Mouse (Mus musculus): ENCODE measurements around the gene Tmem80. TPM values are rescaled to one million over a fixed set of nuclear protein-coding genes. Genes with fewer than 3 reads are reported as not detected.
A peak's percentile ranks its signal among the peaks of the same experiment; 100 is the strongest.

The Tmem80 gene
- 33.2 and 33.5 TPM in 2 replicates for polyA plus RNA-seq (2014; fragmentation: Nextera tagmentation; extraction: Ambion mirVana)

DNA sequence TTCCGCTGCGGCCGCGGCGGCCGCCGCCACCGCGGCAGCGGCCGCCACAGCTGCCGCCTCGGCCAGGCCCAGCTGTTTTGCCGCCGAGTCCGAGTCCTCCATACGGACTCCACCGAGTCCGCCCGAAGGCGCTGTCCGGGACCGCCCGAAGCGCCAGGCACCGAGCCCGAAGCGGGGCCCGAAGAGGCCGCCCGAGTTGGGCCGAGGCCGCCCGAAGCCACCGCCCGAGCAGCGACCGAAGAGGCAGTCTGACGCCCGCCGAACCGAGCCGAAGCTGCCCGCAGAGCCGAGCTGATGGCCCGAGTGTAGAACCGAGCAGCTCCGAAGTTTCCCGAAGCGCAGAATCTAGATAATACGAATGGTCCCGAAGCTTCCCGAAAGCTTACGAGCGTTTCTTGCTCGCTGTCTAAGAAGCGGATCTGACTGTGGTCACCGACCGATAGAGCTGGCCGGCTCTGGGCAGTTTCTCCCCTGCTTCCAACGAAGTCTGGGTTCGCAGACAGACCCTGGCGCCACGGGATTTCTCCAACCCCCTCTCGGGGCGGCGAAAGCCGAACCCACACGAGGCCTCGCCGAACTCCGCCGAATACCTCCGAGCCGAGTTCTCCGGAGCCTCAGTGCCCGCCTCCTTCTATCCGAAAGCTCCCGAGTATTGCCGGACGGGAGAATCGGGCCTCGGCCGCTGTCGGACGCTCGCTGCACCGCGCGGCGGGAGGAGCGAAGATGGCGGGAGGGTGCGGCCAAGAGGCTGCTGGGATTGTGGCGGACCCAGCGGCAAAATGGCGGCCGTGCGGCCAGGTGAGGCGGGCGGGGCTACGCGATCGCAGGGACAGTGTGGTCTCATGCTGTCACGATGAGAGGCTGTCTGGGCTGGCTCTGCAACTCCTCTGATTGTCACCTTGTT, at the start of gene Tmem80, which contains the start of gene Deaf1:
TSS of gene Tmem80 (plus strand) at position 271 of the 904 bp plus-strand sequence.
TSS of gene Deaf1 (minus strand) at position 222 of the 904 bp plus-strand sequence.
- peak within 1 kb of the TSS; percentile 93 for H3K9ac ChIP-seq (ENCODE audit: low read length)
- under 1% methylated on average over 105 of the region's 105 CpGs for WGBS

DNA sequence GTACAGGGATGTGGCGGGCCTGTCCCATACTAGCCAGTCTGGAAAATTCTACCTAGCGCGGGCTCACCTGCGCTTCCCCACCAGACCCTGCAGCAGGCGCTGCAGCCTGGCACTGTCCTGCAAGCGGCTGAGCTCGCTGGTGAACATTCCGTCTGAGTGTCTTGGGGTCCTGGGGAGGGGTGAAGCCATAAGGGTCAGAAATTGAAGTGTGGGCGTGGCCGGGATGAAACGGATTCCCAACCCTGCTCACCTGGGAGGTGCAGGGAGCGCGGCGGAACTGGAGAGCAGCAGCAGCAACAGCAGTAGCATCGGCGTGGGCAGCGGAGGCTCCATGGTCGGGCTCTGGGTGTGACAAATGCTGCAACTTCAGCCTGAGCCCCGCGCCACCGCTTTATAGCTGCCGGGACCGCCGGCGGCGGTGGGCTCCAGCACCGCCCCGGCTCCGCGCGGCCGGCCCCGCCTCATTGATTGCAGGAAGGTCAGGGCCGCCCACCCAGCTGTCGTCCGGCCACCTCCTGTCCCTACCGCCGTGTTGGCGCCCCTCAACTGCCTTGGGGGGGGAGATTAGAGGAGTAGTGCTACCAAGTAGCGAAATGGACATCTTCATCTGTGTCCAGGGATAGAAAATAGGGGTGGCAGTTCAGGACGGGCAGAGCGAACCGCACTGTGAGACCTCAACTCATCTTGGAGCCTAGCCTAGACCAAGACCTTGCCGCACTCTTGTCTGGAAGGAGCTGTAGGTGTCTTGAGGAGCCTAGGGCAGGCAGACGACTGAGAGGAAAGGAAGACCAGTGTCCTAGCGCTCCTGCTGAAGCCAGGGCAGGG, 48.6 kb upstream of the Tmem80 start, which contains the start of gene Sct:
TSS of gene Sct (minus strand) at position 368 of the 825 bp plus-strand sequence.
- Histone ChIP-seq H3K4me2 (ENCODE audit: low read depth, low read length, severe bottlenecking) (peak within 1 kb of the TSS; percentile 83), H3K27me3 (ENCODE audit: control insufficient read depth, insufficient read depth, low read length) (peaks cover 4% of the 10 kb centered on the region), H3K9ac (ENCODE audit: low read length) (peak within 1 kb of the TSS; percentile 51), H3K9me3 (ENCODE audit: control insufficient read depth, low read length) (no peaks in the 10 kb centered on the region), H3K36me3 (ENCODE audit: control insufficient read depth, insufficient read depth, low read length) (no peaks in the 10 kb centered on the region), H3K4me3 (ENCODE audit: low read depth, low read length) (peak within 1 kb of the TSS; percentile 34), H3K27ac (ENCODE audit: low read depth, low read length) (no peak within 1 kb of the TSS), H3K4me1 (replicated peaks; ENCODE audit: control insufficient read depth, insufficient read depth, low read length) (peaks cover 2% of the 10 kb centered on the region; the same call in 1 of the 2 replicates)
- WGBS: 1% methylated on average over 42 of the region's 46 CpGs
- peak; percentile 76 for DNase-seq (ENCODE audit: low spot score)
- ATAC-seq (replicated peaks; ENCODE audit: low FRiP score): peak; percentile 71

More for the DNA sequence above, at the start of gene Tmem80, which contains the start of gene Deaf1:
- Histone ChIP-seq H3K9me3 (ENCODE audit: control insufficient read depth, low read length) (no peaks in the 10 kb centered on the region), H3K36me3 (ENCODE audit: control insufficient read depth, insufficient read depth, low read length) (peaks cover 2% of the 10 kb centered on the region; the same call in 1 of the 2 replicates), H3K4me2 (ENCODE audit: low read depth, low read length, severe bottlenecking) (peak within 1 kb of the TSS; percentile 79), H3K27me3 (ENCODE audit: control insufficient read depth, insufficient read depth, low read length) (no peaks in the 10 kb centered on the region), H3K4me3 (ENCODE audit: low read depth, low read length) (peak within 1 kb of the TSS; percentile 61), H3K27ac (ENCODE audit: low read depth, low read length) (peak within 1 kb of the TSS; percentile 99), H3K4me1 (replicated peaks; ENCODE audit: control insufficient read depth, insufficient read depth, low read length) (peaks cover 15% of the 10 kb centered on the region)
- DNase-seq (ENCODE audit: low spot score): peak; percentile 99
- ATAC-seq (replicated peaks; ENCODE audit: low FRiP score): peak; percentile 95

DNA sequence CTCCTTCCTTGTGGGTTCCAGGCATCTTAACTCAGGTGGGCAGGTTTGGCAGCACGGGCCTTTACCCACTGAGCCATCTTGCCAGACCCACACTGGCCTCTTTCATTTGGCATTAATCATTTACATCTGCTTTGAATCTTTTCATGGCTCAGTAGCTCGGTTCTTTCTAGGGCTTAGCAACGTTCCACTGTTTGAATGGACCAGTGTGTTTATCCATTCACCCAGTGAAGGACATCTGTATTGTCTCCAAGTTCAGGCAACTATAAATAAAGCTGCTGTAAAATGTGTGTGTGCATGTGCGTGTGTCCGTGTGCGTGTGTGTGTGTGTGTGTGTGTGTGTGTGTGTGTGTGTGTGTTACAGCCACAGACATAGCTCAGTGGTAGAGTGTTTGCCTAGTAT, 46.1 kb upstream of the Tmem80 start:
- H3K4me2 ChIP-seq (ENCODE audit: low read depth, low read length, severe bottlenecking): no peak overlapping the region
- H3K36me3 ChIP-seq (ENCODE audit: control insufficient read depth, insufficient read depth, low read length): no peaks in the 10 kb centered on the region
- no peak overlapping the region for H3K4me3 ChIP-seq (ENCODE audit: low read depth, low read length)
- no peaks in the 10 kb centered on the region for H3K9me3 ChIP-seq (ENCODE audit: control insufficient read depth, low read length)
- H3K27ac ChIP-seq (ENCODE audit: low read depth, low read length): no peak overlapping the region
- no peak for DNase-seq (ENCODE audit: low spot score)
- peaks cover 2% of the 10 kb centered on the region; the same call in 1 of the 2 replicates for H3K4me1 ChIP-seq (replicated peaks; ENCODE audit: control insufficient read depth, insufficient read depth, low read length)
- ATAC-seq (replicated peaks; ENCODE audit: low FRiP score): peak; percentile 22; the same call in 1 of the 2 replicates
- 49% methylated on average over 6 of the region's 6 CpGs for WGBS
- peaks cover 4% of the 10 kb centered on the region for H3K27me3 ChIP-seq (ENCODE audit: control insufficient read depth, insufficient read depth, low read length)
- H3K9ac ChIP-seq (ENCODE audit: low read length): no peak overlapping the region

DNA sequence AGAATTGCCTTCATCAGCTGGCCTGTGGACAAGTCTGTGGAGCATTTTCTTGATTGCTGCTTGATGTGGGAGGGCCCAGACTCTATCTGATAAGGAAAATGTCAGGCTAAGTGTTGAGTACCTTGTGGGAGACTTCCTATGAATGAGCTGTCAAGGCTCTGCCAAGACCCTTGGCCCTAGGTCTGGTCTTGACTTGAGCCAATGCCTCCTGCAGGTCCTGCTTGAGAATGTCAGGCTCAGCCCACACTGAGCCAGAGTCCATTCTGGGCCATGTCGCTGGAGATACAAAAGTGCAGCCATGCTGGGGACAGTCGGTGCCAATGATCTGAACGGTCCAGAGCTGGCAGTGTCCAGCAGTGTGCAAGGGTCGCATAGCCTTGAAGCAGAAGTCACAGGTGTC, 44.8 kb upstream of the Tmem80 start:
- ATAC-seq (replicated peaks; ENCODE audit: low FRiP score) (no peak), DNase-seq (ENCODE audit: low spot score) (no peak)
- no peaks in the 10 kb centered on the region for H3K9me3 ChIP-seq (ENCODE audit: control insufficient read depth, low read length)
- no peak overlapping the region for H3K4me3 ChIP-seq (ENCODE audit: low read depth, low read length)
- 91% methylated on average over 4 of the region's 4 CpGs for WGBS
- H3K36me3 ChIP-seq (ENCODE audit: control insufficient read depth, insufficient read depth, low read length): no peaks in the 10 kb centered on the region
- H3K4me1 ChIP-seq (replicated peaks; ENCODE audit: control insufficient read depth, insufficient read depth, low read length): peaks cover 2% of the 10 kb centered on the region; the same call in 1 of the 2 replicates
- H3K4me2 ChIP-seq (ENCODE audit: low read depth, low read length, severe bottlenecking): no peak overlapping the region
- H3K9ac ChIP-seq (ENCODE audit: low read length): no peak overlapping the region
- no peak overlapping the region for H3K27ac ChIP-seq (ENCODE audit: low read depth, low read length)
- peaks cover 4% of the 10 kb centered on the region for H3K27me3 ChIP-seq (ENCODE audit: control insufficient read depth, insufficient read depth, low read length)

GRCm38 (mm10) chr7:141288042-141288441, 39.5 kb upstream of the Tmem80 start:
- no peak overlapping the region for H3K4me3 ChIP-seq (ENCODE audit: low read depth, low read length)
- ATAC-seq (replicated peaks; ENCODE audit: low FRiP score) (no peak), DNase-seq (ENCODE audit: low spot score) (no peak)
- no peaks in the 10 kb centered on the region for H3K9me3 ChIP-seq (ENCODE audit: control insufficient read depth, low read length)
- WGBS: 91% methylated on average over 3 of the region's 3 CpGs
- no peak overlapping the region for H3K9ac ChIP-seq (ENCODE audit: low read length)
- H3K27me3 ChIP-seq (ENCODE audit: control insufficient read depth, insufficient read depth, low read length): peaks cover 22% of the 10 kb centered on the region
- no peak overlapping the region for H3K27ac ChIP-seq (ENCODE audit: low read depth, low read length)
- H3K36me3 ChIP-seq (ENCODE audit: control insufficient read depth, insufficient read depth, low read length): no peaks in the 10 kb centered on the region
- H3K4me2 ChIP-seq (ENCODE audit: low read depth, low read length, severe bottlenecking): no peak overlapping the region
- H3K4me1 ChIP-seq (replicated peaks; ENCODE audit: control insufficient read depth, insufficient read depth, low read length): peaks cover 5% of the 10 kb centered on the region; the same call in 1 of the 2 replicates

DNA sequence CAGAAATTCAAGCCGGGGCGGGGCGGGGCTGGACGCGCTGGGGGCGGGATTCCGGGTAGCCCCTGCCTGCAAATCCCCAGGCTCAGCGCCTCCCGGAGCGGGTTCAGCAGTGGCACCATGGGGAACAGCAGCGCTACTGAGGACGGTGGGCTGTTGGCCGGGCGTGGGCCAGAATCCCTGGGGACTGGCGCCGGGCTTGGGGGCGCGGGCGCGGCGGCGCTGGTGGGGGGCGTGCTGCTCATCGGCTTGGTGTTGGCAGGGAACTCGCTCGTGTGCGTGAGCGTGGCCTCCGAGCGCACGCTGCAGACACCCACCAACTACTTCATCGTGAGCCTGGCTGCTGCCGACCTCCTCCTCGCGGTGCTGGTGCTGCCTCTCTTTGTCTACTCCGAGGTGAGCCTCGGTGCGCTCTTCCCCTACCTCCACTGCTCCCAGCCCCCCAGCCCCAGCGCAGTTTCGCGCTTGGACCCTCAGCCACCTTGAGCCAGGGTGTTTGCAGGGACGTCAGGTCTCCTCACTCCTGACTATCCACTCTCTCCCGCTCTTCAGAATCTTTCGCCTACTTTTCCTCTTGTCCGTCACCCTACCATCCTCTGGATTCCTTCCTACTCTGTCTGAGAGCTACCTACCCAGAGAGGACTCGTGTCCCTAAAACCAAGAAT, 35.5 kb upstream of the Tmem80 start, which contains the start of gene Drd4:
TSS of gene Drd4 (plus strand) at position 86 of the 662 bp plus-strand sequence.
- Histone ChIP-seq H3K4me1 (replicated peaks; ENCODE audit: control insufficient read depth, insufficient read depth, low read length) (peaks cover 12% of the 10 kb centered on the region), H3K4me2 (ENCODE audit: low read depth, low read length, severe bottlenecking) (peak within 1 kb of the TSS; percentile 71), H3K36me3 (ENCODE audit: control insufficient read depth, insufficient read depth, low read length) (no peaks in the 10 kb centered on the region), H3K9me3 (ENCODE audit: control insufficient read depth, low read length) (no peaks in the 10 kb centered on the region), H3K27me3 (ENCODE audit: control insufficient read depth, insufficient read depth, low read length) (peaks cover 52% of the 10 kb centered on the region), H3K27ac (ENCODE audit: low read depth, low read length) (no peak within 1 kb of the TSS), H3K9ac (ENCODE audit: low read length) (peak within 1 kb of the TSS; percentile 67), H3K4me3 (ENCODE audit: low read depth, low read length) (peak within 1 kb of the TSS; percentile 45)
- 1% methylated on average over 45 of the region's 46 CpGs for WGBS
- peak; percentile 66 for ATAC-seq (replicated peaks; ENCODE audit: low FRiP score)
- peak; percentile 77 for DNase-seq (ENCODE audit: low spot score)

- Histone ChIP-seq H3K27ac (ENCODE audit: low read depth, low read length) (no peak overlapping the region), H3K4me2 (ENCODE audit: low read depth, low read length, severe bottlenecking) (peak overlapping the region; percentile 71), H3K27me3 (ENCODE audit: control insufficient read depth, insufficient read depth, low read length) (peaks cover 52% of the 10 kb centered on the region), H3K4me1 (replicated peaks; ENCODE audit: control insufficient read depth, insufficient read depth, low read length) (peaks cover 12% of the 10 kb centered on the region), H3K36me3 (ENCODE audit: control insufficient read depth, insufficient read depth, low read length) (no peaks in the 10 kb centered on the region), H3K4me3 (ENCODE audit: low read depth, low read length) (peak overlapping the region; percentile 45; the same call in 1 of the 2 replicates), H3K9ac (ENCODE audit: low read length) (no peak overlapping the region; the same call in 1 of the 2 replicates), H3K9me3 (ENCODE audit: control insufficient read depth, low read length) (no peaks in the 10 kb centered on the region)
- DNase-seq (ENCODE audit: low spot score): peak; percentile 61
- ATAC-seq (replicated peaks; ENCODE audit: low FRiP score): no peak
- 32% methylated on average over 15 of the region's 15 CpGs for WGBS
Measured at GRCm38 (mm10) chr7:141292583-141293388, 34.8 kb upstream of the Tmem80 start.
